Mouse (Mus musculus) cerebellum, adult 2 months (tissue): Measurements from ENCODE around the gene D17H6S53E. TPM values are rescaled to one million over a fixed set of nuclear protein-coding genes. Genes with fewer than 3 reads are reported as not detected.

Experiments used
- DNase-seq, 2 experiments: peaks; one replicate each; pipeline ENCODE4 v3.0.0; 2021
- H3K27ac ChIP-seq: fragments of 200-500 bp; 2 replicates; pipeline ENCODE4 v1.5.1; 2012; ENCODE audit warnings: low read length, control low read depth, inconsistent platforms; ENCODE audit not compliant: insufficient read depth
- H3K27me3 ChIP-seq: fragments of 200-500 bp; 2 replicates; pipeline ENCODE4 v1.6.1; 2012; ENCODE audit warnings: inconsistent platforms, mild to moderate bottlenecking, low read length, moderate library complexity; ENCODE audit not compliant: control insufficient read depth, insufficient read depth
- H3K4me1 ChIP-seq: fragments of 200-500 bp; 2 replicates; pipeline ENCODE4 v1.6.1; 2011; ENCODE audit warnings: low read length; ENCODE audit not compliant: control insufficient read depth, insufficient read depth
- H3K4me3 ChIP-seq: fragments of 200-500 bp; replicated peaks from 2 replicates; pipeline ENCODE3; 2011; ENCODE audit warnings: mild to moderate bottlenecking, low read depth, low read length, control low read depth; ENCODE audit not compliant: insufficient read depth
- CTCF ChIP-seq: fragments of 200-500 bp; IDR thresholded peaks from 2 replicates; pipeline ENCODE4 v1.5.1; 2011; ENCODE audit warnings: low read depth, mild to moderate bottlenecking, control low read depth, low read length, moderate library complexity, borderline replicate concordance; ENCODE audit not compliant: insufficient read depth
- POLR2A ChIP-seq: fragments of 200-500 bp; IDR thresholded peaks from 2 replicates; pipeline ENCODE4 v1.6.1; 2011; ENCODE audit warnings: low read length, control low read depth, borderline replicate concordance; ENCODE audit not compliant: insufficient read depth
- WGBS: fragments of 180-500 bp; shearing (Covaris S2); methylation state at CpG from one replicate; pipeline ENCODE4 v1.1.7; 2018; 5-methylcytosine and 5-hydroxymethylcytosine counted together
- polyA plus RNA-seq: library from polyadenylated mRNA; depleted of rRNA; stranded (reverse); fragments of >200 nt; gene quantifications from 2 replicates; pipeline ENCODE4 v1.2.3, GENCODE M21; 2012

D17H6S53E gene
- polyA plus RNA-seq, 1 experiment, result 12.3 TPM

GRCm38 (mm10) chr17:35165451-35166155, 39.4 kb downstream of the D17H6S53E start:
- H3K4me3 ChIP-seq, result peak overlapping the region; percentile 65
- TF ChIP-seq CTCF (no peak), POLR2A (no peak)
- WGBS, result 17% methylated on average over 12 of the region's 12 CpGs
- no peak overlapping the region for H3K27ac ChIP-seq
- DNase-seq, result no peak
- peaks cover 13% of the 10 kb centered on the region; the same call in 1 of the 2 replicates for H3K4me1 ChIP-seq
- H3K27me3 ChIP-seq, result no peaks in the 10 kb centered on the region

- H3K4me3 ChIP-seq, result no peak overlapping the region
- peaks cover 8% of the 10 kb centered on the region; the same call in 1 of the 2 replicates for H3K4me1 ChIP-seq
- H3K27ac ChIP-seq, result no peak overlapping the region
- 57% methylated on average over 8 of the region's 8 CpGs for WGBS
- TF ChIP-seq POLR2A (no peak), CTCF (peak; percentile 65)
- DNase-seq, result peak; percentile 63 to 75
- H3K27me3 ChIP-seq, result no peaks in the 10 kb centered on the region
These were observed 40.3 kb downstream of the D17H6S53E start for GRCm38 (mm10) chr17:35166352-35167035.

GRCm38 (mm10) chr17:35167794-35168193, 41.6 kb downstream of the D17H6S53E start:
- Histone ChIP-seq H3K27ac (no peak overlapping the region), H3K4me3 (no peak overlapping the region), H3K27me3 (no peaks in the 10 kb centered on the region), H3K4me1 (no peaks in the 10 kb centered on the region)
- 80% methylated on average over 7 of the region's 7 CpGs for whole genome bisulfite sequencing
- no peak for DNase-seq
- TF ChIP-seq CTCF (no peak), POLR2A (no peak)

- 11% methylated on average over 4 of the region's 4 CpGs for WGBS
- Histone ChIP-seq H3K4me3 (no peak overlapping the region), H3K27me3 (no peaks in the 10 kb centered on the region), H3K4me1 (no peaks in the 10 kb centered on the region), H3K27ac (no peak overlapping the region)
- DNase-seq, result no peak
- TF ChIP-seq CTCF (no peak), POLR2A (no peak)
These were observed 42.5 kb downstream of the D17H6S53E start for GRCm38 (mm10) chr17:35168541-35169207.

GRCm38 (mm10) chr17:35172445-35173234, 46.5 kb downstream of the D17H6S53E start:
- Histone ChIP-seq H3K27ac (no peak overlapping the region), H3K4me3 (no peak overlapping the region), H3K27me3 (no peaks in the 10 kb centered on the region), H3K4me1 (no peaks in the 10 kb centered on the region)
- WGBS, result 68% methylated on average over 11 of the region's 11 CpGs
- DNase-seq, result no peak
- TF ChIP-seq CTCF, result no peak
- no peak for TF ChIP-seq POLR2A

GRCm38 (mm10) chr17:35173329-35173728, 47.2 kb downstream of the D17H6S53E start:
- 83% methylated on average over 3 of the region's 3 CpGs for WGBS
- no peak for DNase-seq
- H3K27ac ChIP-seq, result no peak overlapping the region
- no peak for TF ChIP-seq CTCF
- TF ChIP-seq POLR2A, result no peak
- H3K4me3 ChIP-seq, result no peak overlapping the region
- H3K4me1 ChIP-seq, result no peaks in the 10 kb centered on the region
- no peaks in the 10 kb centered on the region for H3K27me3 ChIP-seq

- H3K27ac ChIP-seq, result no peak overlapping the region
- no peaks in the 10 kb centered on the region for H3K27me3 ChIP-seq
- no peak overlapping the region for H3K4me3 ChIP-seq
- TF ChIP-seq POLR2A (no peak), CTCF (no peak)
- no peaks in the 10 kb centered on the region for H3K4me1 ChIP-seq
- DNase-seq, result no peak
- WGBS, result 62% methylated on average over 8 of the region's 8 CpGs
These were observed 48.2 kb downstream of the D17H6S53E start for GRCm38 (mm10) chr17:35174201-35174977.
